8 mouse cellular contexts compared by ENCODE assay signal in the genomic region with DNA sequence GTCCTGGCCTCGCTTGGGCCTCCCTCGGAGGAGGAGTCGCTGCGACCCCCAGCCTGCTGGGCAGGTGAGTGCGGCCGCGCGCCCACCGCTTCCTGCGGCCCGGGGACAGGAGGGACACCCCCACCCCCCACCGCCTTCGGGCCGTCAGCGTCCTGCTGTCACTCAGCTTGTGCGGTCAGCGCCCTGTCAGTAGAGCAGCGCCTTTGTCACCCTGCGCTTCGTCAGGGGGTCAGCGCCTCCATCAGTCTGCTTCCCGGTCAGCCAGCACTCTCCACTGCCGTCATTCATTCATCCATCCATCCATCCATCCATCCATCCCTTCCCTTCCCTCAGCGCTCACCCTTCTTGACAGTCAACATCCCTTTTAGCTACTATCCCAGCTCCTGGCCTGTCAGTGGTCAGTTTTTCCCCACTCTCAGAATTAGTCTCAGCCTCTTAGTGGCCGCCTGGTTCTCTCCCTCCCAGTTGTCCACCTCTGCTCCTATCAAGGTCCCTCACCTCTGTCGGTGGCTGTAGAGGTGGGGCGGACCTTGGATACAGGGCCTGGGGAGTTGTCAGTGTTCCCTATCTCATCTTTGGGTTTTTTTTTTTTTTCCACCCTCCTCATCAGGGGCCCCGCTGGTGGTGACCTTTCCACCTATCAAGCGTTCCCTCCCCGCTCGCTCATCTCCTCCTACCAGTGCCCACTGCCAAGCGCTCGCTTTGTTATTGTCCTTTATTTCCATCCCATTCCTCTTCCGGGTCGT. TPM values are rescaled to one million over a fixed set of nuclear protein-coding genes. Genes with fewer than 3 reads are reported as not detected.
DNase-seq lines count a peak whose midpoint lies in the region; ATAC-seq and TF ChIP-seq lines count a peak whose summit lies in the region.

No protein-coding gene starts in this region.

- no peak for TF ChIP-seq EP300 in heart, adult 2 months (IDR thresholded peaks at IDR 0.05; ENCODE audit: insufficient read depth, low read depth, low read length)
- no peak for TF ChIP-seq EP300 in stomach, postnatal 0 days (optimal IDR thresholded peaks at IDR 0.05)

- H3K27me3 ChIP-seq in heart, adult 2 months (ENCODE audit: control insufficient read depth, insufficient read depth, low read length): no peaks in the 10 kb centered on the region
- H3K27me3 ChIP-seq in embryonic facial prominence, embryonic 12.5 days: no peaks in the 10 kb centered on the region
- no peaks in the 10 kb centered on the region for H3K27me3 ChIP-seq in limb, embryonic 14.5 days (ENCODE audit: control insufficient read depth, insufficient read depth, low read length)
- no peaks in the 10 kb centered on the region for H3K27me3 ChIP-seq in midbrain, embryonic 14.5 days (ENCODE audit: control insufficient read depth, insufficient read depth, low read length)
- H3K27me3 ChIP-seq in stomach, postnatal 0 days (ENCODE audit: control insufficient read depth, insufficient read depth, low read length): no peaks in the 10 kb centered on the region

- 0 out of 2 replicates have a peak, but pooled peaks cover 2% of the 10 kb centered on the region for H3K79me2 ChIP-seq in heart, adult 2 months (replicated peaks; ENCODE audit: control insufficient read depth, insufficient read depth, low read length)

- WGBS in heart, adult 2 months: 2% methylated on average over 35 of the region's 35 CpGs
- WGBS in embryonic facial prominence, embryonic 12.5 days: 3% methylated on average over 30 of the region's 35 CpGs
- 2% methylated on average over 27 of the region's 35 CpGs for WGBS in limb, embryonic 14.5 days
- under 1% methylated on average over 35 of the region's 35 CpGs for WGBS in midbrain, embryonic 14.5 days
- WGBS in stomach, postnatal 0 days: 3% methylated on average over 28 of the region's 35 CpGs

- no peak for TF ChIP-seq CTCF in heart, adult 2 months (IDR thresholded peaks at IDR 0.05)
- no peak for TF ChIP-seq CTCF in stomach, postnatal 0 days (IDR thresholded peaks at IDR 0.05; ENCODE audit: low read depth)

- peaks cover 6% of the 10 kb centered on the region for H3K36me3 ChIP-seq in heart, adult 2 months (ENCODE audit: control insufficient read depth, insufficient read depth, low read length)
- no peaks in the 10 kb centered on the region; the same call in 1 of the 2 replicates for H3K36me3 ChIP-seq in ES-E14 (ENCODE audit: control insufficient read depth, insufficient read depth, low read length, poor library complexity, severe bottlenecking)
- H3K36me3 ChIP-seq in embryonic facial prominence, embryonic 12.5 days: peaks cover 15% of the 10 kb centered on the region
- peaks cover 14% of the 10 kb centered on the region; the same call in 1 of the 2 replicates for H3K36me3 ChIP-seq in limb, embryonic 14.5 days (ENCODE audit: control insufficient read depth, insufficient read depth, low read length)
- H3K36me3 ChIP-seq in midbrain, embryonic 14.5 days (ENCODE audit: control insufficient read depth, insufficient read depth, low read length): peaks cover 16% of the 10 kb centered on the region
- H3K36me3 ChIP-seq in stomach, postnatal 0 days (ENCODE audit: control insufficient read depth, insufficient read depth, low read length): no peaks in the 10 kb centered on the region

- H3K9me3 ChIP-seq in ES-E14 (ENCODE audit: control insufficient read depth, insufficient read depth, low read depth, low read length): no peaks in the 10 kb centered on the region
- H3K9me3 ChIP-seq in embryonic facial prominence, embryonic 12.5 days: no peaks in the 10 kb centered on the region
- H3K9me3 ChIP-seq in limb, embryonic 14.5 days (ENCODE audit: control insufficient read depth, low read length): no peaks in the 10 kb centered on the region
- no peaks in the 10 kb centered on the region for H3K9me3 ChIP-seq in midbrain, embryonic 14.5 days (ENCODE audit: control insufficient read depth, low read length)
- no peaks in the 10 kb centered on the region for H3K9me3 ChIP-seq in stomach, postnatal 0 days (ENCODE audit: control insufficient read depth, low read length)

- TF ChIP-seq POLR2A in heart, adult 2 months (IDR thresholded peaks at IDR 0.05; ENCODE audit: insufficient read depth, low read depth, low read length): no peak
- 0 out of 2 replicates have a peak, but pooled peaks have one; percentile 4 for TF ChIP-seq POLR2A in limb, embryonic 14.5 days (IDR thresholded peaks at IDR 0.05; ENCODE audit: borderline replicate concordance, extremely low read depth, insufficient read depth, insufficient read length)

- in situ Hi-C loops in ES-E14 (cut with MboI; ENCODE audit: low sequenced_read_pairs in 2 of 2, unreplicated experiment in 2 of 2): no loop called here

- peaks cover 7% of the 10 kb centered on the region for H3K4me1 ChIP-seq in heart, adult 2 months (ENCODE audit: control insufficient read depth, insufficient read depth, low read length)
- peaks cover 0 to 10% of the 10 kb centered on the region in 2 experiments; a peak in 2 of 4 replicates for H3K4me1 ChIP-seq in ES-E14 (ENCODE audit: control insufficient read depth in 2 of 2, insufficient read depth in 2 of 2, low read length in 2 of 2, poor library complexity in 1 of 2)
- peaks cover 19% of the 10 kb centered on the region for H3K4me1 ChIP-seq in embryonic facial prominence, embryonic 12.5 days
- H3K4me1 ChIP-seq in limb, embryonic 14.5 days (ENCODE audit: control insufficient read depth, insufficient read depth, low read length): peaks cover 8% of the 10 kb centered on the region; the same call in 1 of the 2 replicates
- H3K4me1 ChIP-seq in midbrain, embryonic 14.5 days (ENCODE audit: control insufficient read depth, insufficient read depth, low read length): peaks cover 25% of the 10 kb centered on the region
- H3K4me1 ChIP-seq in stomach, postnatal 0 days (replicated peaks; ENCODE audit: control insufficient read depth, insufficient read depth): 0 out of 2 replicates have a peak, but pooled peaks cover 2% of the 10 kb centered on the region

- ATAC-seq in embryonic facial prominence, embryonic 12.5 days (ENCODE audit: insufficient number of reproducible peaks, insufficient read depth, low FRiP score, low TSS enrichment): peak; percentile 61
- ATAC-seq in limb, embryonic 14.5 days (ENCODE audit: low FRiP score, low read depth): peak; percentile 46
- ATAC-seq in midbrain, embryonic 14.5 days (ENCODE audit: low FRiP score, low TSS enrichment): peak; percentile 16
- ATAC-seq in stomach, postnatal 0 days (ENCODE audit: low FRiP score, low TSS enrichment): peak; percentile 30

- no peak for DNase-seq in heart, adult 2 months
- DNase-seq in heart, postnatal 25 days (ENCODE audit: low spot score): no peak
- no peak for DNase-seq in ES-E14 (ENCODE audit: low read depth, low spot score)
- DNase-seq in heart, postnatal 14 days: peak; percentile 14 to 24
- no peak for DNase-seq in limb, embryonic 14.5 days (ENCODE audit: low spot score)
- DNase-seq in midbrain, embryonic 14.5 days: peak; percentile 54
- peak; percentile 21 for DNase-seq in stomach, postnatal 0 days (ENCODE audit: low spot score)

- peak overlapping the region; percentile 99 for H3K27ac ChIP-seq in heart, adult 2 months
- H3K27ac ChIP-seq in ES-E14 (ENCODE audit: insufficient read depth, low read depth, low read length, poor library complexity, severe bottlenecking): peak overlapping the region; percentile 29; the same call in 1 of the 2 replicates
- peak overlapping the region; percentile 88 for H3K27ac ChIP-seq in embryonic facial prominence, embryonic 12.5 days
- peak overlapping the region; percentile 65; the same call in 1 of the 2 replicates for H3K27ac ChIP-seq in limb, embryonic 14.5 days (replicated peaks; ENCODE audit: low read depth, low read length)
- peak overlapping the region; percentile 95 for H3K27ac ChIP-seq in midbrain, embryonic 14.5 days (replicated peaks; ENCODE audit: low read depth, low read length)
- H3K27ac ChIP-seq in stomach, postnatal 0 days (replicated peaks): peak overlapping the region; percentile 92

- intact Hi-C loops in heart, adult 2 months (cut with DNase I): loop anchor here (1.0 to 5.0 kb wide), 4 partner anchors 16 to 137 kb away; a partner anchor contains a TSS
- intact Hi-C loops in heart, postnatal 25 days (cut with DNase I): loop anchor here (2.0 to 5.0 kb wide), 4 partner anchors 15 to 135 kb away; a partner anchor contains a TSS
- intact Hi-C loops in heart, postnatal 14 days (cut with DNase I): loop anchor here (5.0 to 10.0 kb wide), 2 partner anchors 85 to 477 kb away; a partner anchor contains a TSS

- peak overlapping the region; percentile 100 for H3K4me3 ChIP-seq in heart, adult 2 months
- H3K4me3 ChIP-seq in ES-E14 (ENCODE audit: insufficient read depth in 1 of 2, low read depth in 1 of 2, low read length in 2 of 2, poor library complexity in 1 of 2, severe bottlenecking in 1 of 2): peak overlapping the region; percentile 94 to 99
- H3K4me3 ChIP-seq in embryonic facial prominence, embryonic 12.5 days: peak overlapping the region; percentile 87
- peak overlapping the region; percentile 94 for H3K4me3 ChIP-seq in limb, embryonic 14.5 days (replicated peaks; ENCODE audit: low read length)
- H3K4me3 ChIP-seq in midbrain, embryonic 14.5 days (replicated peaks; ENCODE audit: low read depth, low read length): peak overlapping the region; percentile 99
- H3K4me3 ChIP-seq in stomach, postnatal 0 days (ENCODE audit: low read depth, low read length): peak overlapping the region; percentile 97

- peak overlapping the region; percentile 97 for H3K9ac ChIP-seq in heart, adult 2 months (ENCODE audit: low read depth, low read length)
- peak overlapping the region; percentile 93 for H3K9ac ChIP-seq in ES-E14 (ENCODE audit: insufficient read depth, low read depth, low read length, poor library complexity, severe bottlenecking)
- peak overlapping the region; percentile 95 for H3K9ac ChIP-seq in embryonic facial prominence, embryonic 12.5 days
- H3K9ac ChIP-seq in limb, embryonic 14.5 days (ENCODE audit: low read depth, low read length, severe bottlenecking): peak overlapping the region; percentile 96
- peak overlapping the region; percentile 98 for H3K9ac ChIP-seq in midbrain, embryonic 14.5 days (replicated peaks; ENCODE audit: low read length)
- peak overlapping the region; percentile 96 for H3K9ac ChIP-seq in stomach, postnatal 0 days (ENCODE audit: low read length)

- H3K4me2 ChIP-seq in embryonic facial prominence, embryonic 12.5 days (replicated peaks): peak overlapping the region; percentile 88
- peak overlapping the region; percentile 85 for H3K4me2 ChIP-seq in limb, embryonic 14.5 days (replicated peaks; ENCODE audit: low read depth, low read length, severe bottlenecking)
- peak overlapping the region; percentile 82 for H3K4me2 ChIP-seq in midbrain, embryonic 14.5 days (ENCODE audit: low read length)
- H3K4me2 ChIP-seq in stomach, postnatal 0 days (replicated peaks; ENCODE audit: low read depth): peak overlapping the region; percentile 86

RNA-seq across cellular contexts. Expression of a gene that starts 0.5 kb away (rescaled TPM):
- 10 to 100 TPM; 66.7 to 79.0 TPM for total RNA-seq in heart, adult 2 months (2021)
- polyA plus RNA-seq in heart, adult 2 months (2012; rRNA removed): 73.2 and 107 TPM in 2 replicates
- 10 to 100 TPM; 63.4 to 65.0 TPM for total RNA-seq in heart, postnatal 25 days (2021)
- total RNA-seq in ES-E14 (2012; rRNA removed): 8.6 and 9.2 TPM in 2 replicates
- polyA plus RNA-seq in embryonic facial prominence, embryonic 12.5 days (2016; fragmentation: Nextera tagmentation; extraction: Ambion mirVana): 38.9 and 41.9 TPM in 2 replicates
- total RNA-seq in heart, postnatal 14 days (2021): 10 to 100 TPM; 57.8 to 61.2 TPM
- 59.0 and 71.5 TPM in 2 replicates for polyA plus RNA-seq in limb, embryonic 14.5 days (2012; rRNA removed)
- 28.3 and 31.7 TPM in 2 replicates for polyA plus RNA-seq in limb, embryonic 14.5 days (2014; fragmentation: Nextera tagmentation; extraction: Ambion mirVana)
- 88.6 and 90.0 TPM in 2 replicates for polyA plus RNA-seq in midbrain, embryonic 14.5 days (2014; fragmentation: Nextera tagmentation; extraction: Ambion mirVana)
- 16.2 and 17.2 TPM in 2 replicates for polyA plus RNA-seq in stomach, postnatal 0 days (2015; fragmentation: Nextera tagmentation; extraction: Ambion mirVana)

RNA-seq across cellular contexts. Expression of a gene that starts 15.6 kb away (rescaled TPM):
- total RNA-seq in heart, adult 2 months (2021): 1 to 10 TPM; 8.4 to 9.1 TPM
- polyA plus RNA-seq in heart, adult 2 months (2012; rRNA removed): 24.0 and 27.7 TPM in 2 replicates
- total RNA-seq in heart, postnatal 25 days (2021): 1 to 10 TPM; 8.4 to 8.7 TPM
- 14.4 and 24.7 TPM in 2 replicates for total RNA-seq in ES-E14 (2012; rRNA removed)
- polyA plus RNA-seq in embryonic facial prominence, embryonic 12.5 days (2016; fragmentation: Nextera tagmentation; extraction: Ambion mirVana): 30.2 and 30.3 TPM in 2 replicates
- total RNA-seq in heart, postnatal 14 days (2021): 10 to 100 TPM in 1 of 2 experiments, 1 to 10 TPM in 1; 9.7 to 10.1 TPM
- 39.2 and 53.6 TPM in 2 replicates for polyA plus RNA-seq in limb, embryonic 14.5 days (2012; rRNA removed)
- polyA plus RNA-seq in limb, embryonic 14.5 days (2014; fragmentation: Nextera tagmentation; extraction: Ambion mirVana): 12.7 and 14.0 TPM in 2 replicates
- 85.2 and 117 TPM in 2 replicates for polyA plus RNA-seq in midbrain, embryonic 14.5 days (2014; fragmentation: Nextera tagmentation; extraction: Ambion mirVana)
- polyA plus RNA-seq in stomach, postnatal 0 days (2015; fragmentation: Nextera tagmentation; extraction: Ambion mirVana): 4.1 and 5.3 TPM in 2 replicates

RNA-seq across cellular contexts. Expression of a gene that starts 31.3 kb away (rescaled TPM):
- 10 to 100 TPM; 75.7 to 93.5 TPM for total RNA-seq in heart, adult 2 months (2021)
- polyA plus RNA-seq in heart, adult 2 months (2012; rRNA removed): 92.3 and 121 TPM in 2 replicates
- total RNA-seq in heart, postnatal 25 days (2021): 10 to 100 TPM; 81.5 to 86.1 TPM
- 116 and 178 TPM in 2 replicates for total RNA-seq in ES-E14 (2012; rRNA removed)
- polyA plus RNA-seq in embryonic facial prominence, embryonic 12.5 days (2016; fragmentation: Nextera tagmentation; extraction: Ambion mirVana): 169 and 182 TPM in 2 replicates
- 100 to 1,000 TPM in 1 of 2 experiments, 10 to 100 TPM in 1; 98.2 to 101 TPM for total RNA-seq in heart, postnatal 14 days (2021)
- 212 and 268 TPM in 2 replicates for polyA plus RNA-seq in limb, embryonic 14.5 days (2012; rRNA removed)
- polyA plus RNA-seq in limb, embryonic 14.5 days (2014; fragmentation: Nextera tagmentation; extraction: Ambion mirVana): 170 and 183 TPM in 2 replicates
- polyA plus RNA-seq in midbrain, embryonic 14.5 days (2014; fragmentation: Nextera tagmentation; extraction: Ambion mirVana): 86.4 and 107 TPM in 2 replicates
- polyA plus RNA-seq in stomach, postnatal 0 days (2015; fragmentation: Nextera tagmentation; extraction: Ambion mirVana): 75.2 and 85.9 TPM in 2 replicates

Comparison
In these comparisons a context has a peak if more than half of its experiments do, and no peak if none do; other contexts are left out.
1. DNase-seq: peak in heart, postnatal 14 days (2 of 2), midbrain, embryonic 14.5 days (single experiment) and stomach, postnatal 0 days (single experiment); none in heart, adult 2 months (0 of 2), heart, postnatal 25 days (single experiment), ES-E14 (single experiment) and limb, embryonic 14.5 days (single experiment).
2. H3K27ac ChIP-seq: peak in every context shown above with its lines; median percentile 99 in heart, adult 2 months; 95 in midbrain, embryonic 14.5 days; 92 in stomach, postnatal 0 days; 88 in embryonic facial prominence, embryonic 12.5 days; 65 in limb, embryonic 14.5 days; 29 in ES-E14.
3. Peak in every context shown above with its lines, with median percentiles within 50 percentile points of each other: H3K4me3 ChIP-seq, H3K9ac ChIP-seq, ATAC-seq and H3K4me2 ChIP-seq.